Mouse (Mus musculus) limb, embryonic 14.5 days (tissue): ENCODE results near the gene Ky. TPM values are rescaled to one million over a fixed set of nuclear protein-coding genes. Genes with fewer than 3 reads are reported as not detected.
A peak's percentile ranks its signal among the peaks of the same experiment; 100 is the strongest.

ENCODE experiments used
- ATAC-seq: fragments of 200-750 bp; cut with Nextera tagmentation; 2 replicates; pipeline ENCODE4 v1.8.0; 2017; ENCODE audit warnings: low read depth, moderate number of reproducible peaks, moderate TSS enrichment; ENCODE audit not compliant: low FRiP score
- DNase-seq: peaks from one replicate; pipeline ENCODE4 v3.0.0-alpha.2; 2015; ENCODE audit warnings: low spot score
- H3K27ac ChIP-seq: fragments of 300-500 bp; sonication (generic); replicated peaks from 2 replicates; pipeline ENCODE4 v1.5.1; 2014; ENCODE audit warnings: low read depth, mild to moderate bottlenecking, low read length, moderate library complexity, mixed read lengths
- H3K27me3 ChIP-seq: fragments of 300-500 bp; sonication (generic); 2 replicates; pipeline ENCODE4 v1.6.1; 2014; ENCODE audit warnings: low read length, mixed read lengths; ENCODE audit not compliant: control insufficient read depth, insufficient read depth
- H3K36me3 ChIP-seq: fragments of 300-500 bp; sonication (generic); 2 replicates; pipeline ENCODE4 v1.6.1; 2014; ENCODE audit warnings: mild to moderate bottlenecking, low read length, moderate library complexity, mixed read lengths; ENCODE audit not compliant: control insufficient read depth, insufficient read depth
- H3K4me1 ChIP-seq: fragments of 300-500 bp; sonication (generic); 2 replicates; pipeline ENCODE4 v1.6.1; 2014; ENCODE audit warnings: antibody characterized with exemption, low read length, mixed read lengths; ENCODE audit not compliant: control insufficient read depth, insufficient read depth
- H3K4me2 ChIP-seq: fragments of 300-500 bp; sonication (generic); replicated peaks from 2 replicates; pipeline ENCODE4 v1.6.1; 2014; ENCODE audit warnings: low read depth, mild to moderate bottlenecking, low read length, moderate library complexity; ENCODE audit not compliant: severe bottlenecking
- H3K4me3 ChIP-seq: fragments of 300-500 bp; sonication (generic); replicated peaks from 2 replicates; pipeline ENCODE4 v1.5.1; 2014; ENCODE audit warnings: low read length
- H3K9ac ChIP-seq: fragments of 300-500 bp; sonication (generic); 2 replicates; pipeline ENCODE4 v1.6.1; 2014; ENCODE audit warnings: mild to moderate bottlenecking, low read depth, low read length, moderate library complexity; ENCODE audit not compliant: severe bottlenecking
- H3K9me3 ChIP-seq: fragments of 300-500 bp; sonication (generic); 2 replicates; pipeline ENCODE4 v1.6.1; 2016; ENCODE audit warnings: low read length; ENCODE audit not compliant: control insufficient read depth
- POLR2A ChIP-seq: fragments of 200-500 bp; IDR thresholded peaks from 2 replicates; pipeline ENCODE4 v1.8.0; 2012; ENCODE audit warnings: inconsistent platforms, mild to moderate bottlenecking, moderate library complexity, borderline replicate concordance; ENCODE audit not compliant: insufficient read depth, insufficient read length; ENCODE audit errors: extremely low read depth
- WGBS: fragments of 180-500 bp; shearing (Covaris S2); extraction: QIAGEN DNeasy Blood & Tissue Kit; methylation state at CpG from one replicate; pipeline ENCODE4 v1.1.7; 2014; 5-methylcytosine and 5-hydroxymethylcytosine counted together
- polyA plus RNA-seq, 2 experiments: library from polyadenylated mRNA; depleted of rRNA in 1 of 2; stranded (reverse) in 1 of 2; unstranded in 1 of 2; fragments of >200 nt; fragmentation: Nextera tagmentation in 1 of 2; extraction: Ambion mirVana in 1 of 2; gene quantifications; 2 replicates each; pipeline versions ENCODE4 v1.2.1 to v1.2.3; 2012 to 2014

Gene Ky
- polyA plus RNA-seq, 2 experiments: 1.2 to 3.2 TPM

DNA sequence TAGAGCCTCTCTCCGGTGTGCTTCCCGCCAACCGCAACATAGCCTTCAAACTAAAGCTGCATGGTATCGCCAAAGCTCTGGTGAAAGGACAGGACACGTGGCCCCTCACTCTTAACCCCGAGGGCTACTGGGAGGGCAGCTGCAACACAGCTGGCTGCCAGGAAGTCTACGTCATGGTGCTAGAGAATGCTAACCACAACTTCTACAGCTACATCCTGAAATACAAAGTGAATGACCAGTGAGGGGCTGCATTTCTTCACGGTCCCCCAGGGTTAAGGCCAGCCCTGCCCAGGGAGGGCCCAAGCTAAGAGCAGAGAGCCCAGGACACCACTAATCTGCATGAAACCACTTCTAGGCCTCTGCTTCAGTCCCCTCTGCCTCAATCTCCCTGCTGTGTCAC is 37.0 kb downstream of the Ky start:
- TF ChIP-seq POLR2A: no peak
- H3K27ac ChIP-seq: no peak overlapping the region
- no peak overlapping the region for H3K9ac ChIP-seq
- no peaks in the 10 kb centered on the region for H3K36me3 ChIP-seq
- 69% methylated on average over 8 of the region's 8 CpGs for WGBS
- H3K27me3 ChIP-seq: peaks cover 23% of the 10 kb centered on the region
- peaks cover 12% of the 10 kb centered on the region for H3K4me1 ChIP-seq
- ATAC-seq: no peak
- H3K4me2 ChIP-seq: no peak overlapping the region
- H3K4me3 ChIP-seq: no peak overlapping the region
- DNase-seq: no peak
- H3K9me3 ChIP-seq: no peaks in the 10 kb centered on the region

DNA sequence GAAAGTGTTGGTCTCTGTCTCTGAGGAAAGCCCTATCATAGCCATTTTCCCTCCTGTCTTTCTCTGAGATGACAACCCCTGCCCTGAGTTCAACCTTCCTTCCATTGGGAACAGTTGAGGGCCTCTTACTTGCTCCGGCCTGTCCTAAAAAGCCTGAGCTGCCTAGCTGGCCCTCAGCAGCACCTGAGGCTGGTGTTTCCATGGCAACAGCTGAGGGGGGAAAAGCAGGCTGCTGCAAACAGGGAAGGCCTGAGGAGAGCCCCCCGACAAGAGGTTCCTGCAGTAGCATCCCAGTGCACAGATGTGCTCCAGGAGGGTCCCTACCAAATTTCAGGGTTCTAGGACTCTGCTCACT is 38.2 kb downstream of the Ky start:
- ATAC-seq: no peak

DNA sequence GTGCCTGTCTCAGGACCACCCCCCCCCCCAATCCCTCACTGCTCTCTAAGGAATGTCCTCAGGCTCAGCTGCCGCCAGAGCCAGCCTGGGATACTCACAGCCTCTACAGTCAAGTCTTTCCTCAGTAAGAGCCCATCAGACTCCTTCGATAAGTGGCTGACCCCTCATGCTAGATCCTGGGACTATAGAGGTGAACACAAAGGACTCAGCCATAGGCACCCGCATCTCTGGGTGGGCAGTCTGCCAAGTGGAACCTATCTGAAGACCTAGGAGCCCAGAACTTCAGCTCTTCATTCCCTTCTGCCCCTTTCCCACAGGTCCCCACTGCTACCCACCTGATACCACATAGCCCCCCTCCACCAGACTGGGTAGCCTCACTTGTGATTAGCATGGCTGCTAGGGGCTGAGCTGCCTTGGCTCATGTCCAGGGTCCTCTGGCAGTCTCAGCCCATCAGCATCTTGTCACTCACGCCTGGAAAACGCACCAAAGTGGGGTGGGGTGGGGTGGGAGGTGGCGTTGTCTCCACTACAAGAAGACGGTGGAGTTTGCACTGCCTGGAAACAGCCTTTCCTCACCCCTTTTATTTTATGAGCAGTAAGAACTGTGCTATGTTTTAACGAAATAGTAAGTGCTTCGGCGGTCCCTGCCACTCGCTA is 38.7 kb downstream of the Ky start:
- H3K27me3 ChIP-seq: peaks cover 28% of the 10 kb centered on the region
- no peaks in the 10 kb centered on the region for H3K9me3 ChIP-seq
- H3K9ac ChIP-seq: no peak overlapping the region
- ATAC-seq (peak; percentile 9; the same call in 1 of the 2 replicates), DNase-seq (no peak)
- peak overlapping the region; percentile 62 for H3K4me2 ChIP-seq
- H3K27ac ChIP-seq: no peak overlapping the region
- peak overlapping the region; percentile 30 for H3K4me3 ChIP-seq
- no peaks in the 10 kb centered on the region for H3K36me3 ChIP-seq
- no peak for TF ChIP-seq POLR2A
- H3K4me1 ChIP-seq: peaks cover 12% of the 10 kb centered on the region
- 19% methylated on average over 11 of the region's 11 CpGs for WGBS

More for the DNA sequence above, 38.2 kb downstream of the Ky start:
- no peak overlapping the region for H3K27ac ChIP-seq
- no peaks in the 10 kb centered on the region for H3K9me3 ChIP-seq
- whole genome bisulfite sequencing: 61% methylated on average over 2 of the region's 2 CpGs
- H3K4me2 ChIP-seq: no peak overlapping the region
- peaks cover 12% of the 10 kb centered on the region for H3K4me1 ChIP-seq
- TF ChIP-seq POLR2A: no peak
- H3K36me3 ChIP-seq: no peaks in the 10 kb centered on the region
- DNase-seq: no peak
- H3K9ac ChIP-seq: no peak overlapping the region
- no peak overlapping the region for H3K4me3 ChIP-seq
- peaks cover 28% of the 10 kb centered on the region for H3K27me3 ChIP-seq

DNA sequence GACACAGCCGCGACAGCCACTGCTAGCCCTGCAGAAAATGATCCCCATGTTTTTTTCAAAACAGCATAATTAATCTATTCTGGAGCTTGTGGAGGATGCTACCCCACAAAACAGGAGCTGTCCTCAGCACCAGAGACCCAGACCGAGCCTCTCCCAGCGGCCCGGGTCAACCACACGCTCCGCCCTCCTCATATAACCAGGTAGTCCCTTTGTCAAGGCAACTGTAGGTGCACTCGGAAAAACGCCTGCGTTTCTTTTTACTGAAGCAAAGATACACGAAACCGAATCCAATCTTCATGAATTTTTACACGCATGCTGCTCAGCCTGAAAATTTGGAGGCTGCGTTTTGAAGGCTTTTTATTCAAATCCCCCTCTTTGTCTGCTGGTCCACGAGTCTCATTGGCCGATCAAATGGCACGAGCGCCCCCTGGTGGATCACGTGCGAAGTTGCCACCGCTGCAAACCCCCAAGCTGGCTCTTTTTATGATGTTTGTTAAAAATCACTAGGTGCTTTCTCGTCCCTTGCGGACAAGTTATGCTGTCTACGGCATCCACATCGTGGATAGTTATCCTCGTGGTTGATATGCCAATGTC is 39.3 kb downstream of the Ky start:
- DNase-seq (peak; percentile 70), ATAC-seq (peak; percentile 75)
- no peak overlapping the region for H3K27ac ChIP-seq
- peak overlapping the region; percentile 30 for H3K4me3 ChIP-seq
- peak overlapping the region; percentile 62 for H3K4me2 ChIP-seq
- TF ChIP-seq POLR2A: no peak
- peak overlapping the region; percentile 32; the same call in 1 of the 2 replicates for H3K9ac ChIP-seq
- peaks cover 12% of the 10 kb centered on the region for H3K4me1 ChIP-seq
- 1% methylated on average over 26 of the region's 26 CpGs for WGBS
- H3K36me3 ChIP-seq: no peaks in the 10 kb centered on the region
- H3K9me3 ChIP-seq: no peaks in the 10 kb centered on the region
- H3K27me3 ChIP-seq: peaks cover 28% of the 10 kb centered on the region

DNA sequence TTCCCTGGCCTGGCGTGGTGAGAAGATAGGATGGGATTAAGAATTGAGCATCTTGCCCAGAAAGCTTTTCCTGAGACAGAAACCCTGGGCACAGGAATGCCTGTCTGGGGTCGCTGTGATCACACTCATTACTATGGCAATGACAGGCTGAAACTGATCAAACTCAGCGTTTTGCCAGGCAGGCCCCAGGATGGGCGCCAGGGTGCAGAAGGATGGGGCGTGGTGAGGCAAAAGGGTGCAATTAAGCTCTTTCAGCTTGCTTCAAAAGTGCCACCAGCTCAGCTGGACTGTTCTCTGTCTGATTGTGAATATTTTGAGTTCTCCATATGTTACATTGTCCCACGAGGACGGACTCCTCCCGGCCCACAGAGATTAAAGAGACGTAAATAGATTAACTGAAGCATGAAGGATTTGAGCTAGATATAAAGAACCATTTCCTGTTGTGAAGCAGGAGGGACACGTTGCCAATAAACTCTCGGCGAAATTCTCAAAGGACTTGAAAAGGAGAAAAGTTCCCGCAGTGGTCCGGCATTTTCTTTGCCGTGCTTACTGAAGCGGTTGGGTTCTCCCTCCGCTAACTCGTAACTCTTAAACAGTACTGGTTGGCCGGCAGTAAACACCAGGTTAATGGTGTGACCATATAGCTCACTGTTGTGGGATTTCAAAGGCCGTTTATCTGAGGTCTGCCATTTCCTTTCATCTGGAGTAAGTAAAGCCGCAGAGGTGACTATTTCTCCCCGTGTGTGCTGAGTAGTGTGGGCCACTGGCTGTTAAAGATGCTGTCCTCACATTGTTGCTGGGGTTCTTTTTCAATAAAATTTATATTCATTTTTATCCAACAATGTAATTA is 40.1 kb downstream of the Ky start:
- ATAC-seq: no peak
- no peak for DNase-seq
- H3K4me1 ChIP-seq: peaks cover 12% of the 10 kb centered on the region
- peak overlapping the region; percentile 62; the same call in 1 of the 2 replicates for H3K4me2 ChIP-seq
- no peak overlapping the region for H3K9ac ChIP-seq
- H3K27ac ChIP-seq: no peak overlapping the region
- H3K4me3 ChIP-seq: peak overlapping the region; percentile 4; the same call in 1 of the 2 replicates
- 15% methylated on average over 22 of the region's 22 CpGs for WGBS
- no peaks in the 10 kb centered on the region for H3K36me3 ChIP-seq
- no peak for TF ChIP-seq POLR2A
- no peaks in the 10 kb centered on the region for H3K9me3 ChIP-seq
- peaks cover 28% of the 10 kb centered on the region for H3K27me3 ChIP-seq
